Mouse (Mus musculus) limb, embryonic 11.5 days (tissue): Measurements from ENCODE around the gene Amy1. TPM values are rescaled to one million over a fixed set of nuclear protein-coding genes. Genes with fewer than 3 reads are reported as not detected.
"Not testable (repeated sequence)": the region's sequence is repeated elsewhere in the genome, so short reads cannot be mapped to it uniquely, and the experiment has no call there.

ENCODE experiments used
- ATAC-seq: fragments of 200-750 bp; cut with Nextera tagmentation; 2 replicates; pipeline ENCODE4 v1.8.0; 2017; ENCODE audit warnings: low read depth; ENCODE audit not compliant: insufficient number of reproducible peaks, low FRiP score, low TSS enrichment
- DNase-seq: peaks from one replicate; pipeline ENCODE4 v3.0.0-alpha.2; 2015; ENCODE audit warnings: low spot score
- H3K27ac ChIP-seq: fragments of 300-500 bp; sonication (generic); replicated peaks from 2 replicates; pipeline ENCODE4 v1.5.1; 2014; ENCODE audit warnings: low read depth, mild to moderate bottlenecking, low read length
- H3K27me3 ChIP-seq: fragments of 300-500 bp; sonication (generic); 2 replicates; pipeline ENCODE4 v1.6.1; 2014; ENCODE audit warnings: mild to moderate bottlenecking, low read length, mixed read lengths; ENCODE audit not compliant: control insufficient read depth, insufficient read depth
- H3K36me3 ChIP-seq: fragments of 300-500 bp; sonication (generic); 2 replicates; pipeline ENCODE4 v1.6.1; 2014; ENCODE audit warnings: mild to moderate bottlenecking, low read length, moderate library complexity, mixed read lengths; ENCODE audit not compliant: control insufficient read depth, insufficient read depth
- H3K4me1 ChIP-seq: fragments of 300-500 bp; sonication (generic); 2 replicates; pipeline ENCODE4 v1.6.1; 2014; ENCODE audit warnings: low read length, mixed read lengths; ENCODE audit not compliant: control insufficient read depth, insufficient read depth
- H3K4me2 ChIP-seq: fragments of 300-500 bp; sonication (generic); 2 replicates; pipeline ENCODE4 v1.6.1; 2014; ENCODE audit warnings: low read depth, mild to moderate bottlenecking, moderate library complexity; ENCODE audit not compliant: severe bottlenecking
- H3K4me3 ChIP-seq: fragments of 300-500 bp; sonication (generic); 2 replicates; pipeline ENCODE4 v1.5.1; 2014; ENCODE audit warnings: low read depth, low read length
- H3K9ac ChIP-seq: fragments of 300-500 bp; sonication (generic); 2 replicates; pipeline ENCODE4 v1.6.1; 2014; ENCODE audit warnings: mild to moderate bottlenecking, low read length
- H3K9me3 ChIP-seq: fragments of 300-500 bp; sonication (generic); 2 replicates; pipeline ENCODE4 v1.6.1; 2016; ENCODE audit warnings: low read length; ENCODE audit not compliant: control insufficient read depth
- WGBS: fragments of 180-500 bp; shearing (Covaris S2); extraction: QIAGEN DNeasy Blood & Tissue Kit; methylation state at CpG from one replicate; pipeline ENCODE4 v1.1.7; 2014; 5-methylcytosine and 5-hydroxymethylcytosine counted together
- polyA plus RNA-seq: library from polyadenylated mRNA; unstranded; fragments of >200 nt; fragmentation: Nextera tagmentation; extraction: Ambion mirVana; gene quantifications from 2 replicates; pipeline ENCODE4 v1.2.1, GENCODE M21; 2014

The Amy1 gene
- polyA plus RNA-seq, 1 experiment from 2014 or later = 0.89 TPM

GRCm38 (mm10) chr3:113574578-113574977 lies 31.9 kb downstream of the Amy1 start:
- Histone ChIP-seq H3K4me3 (no peak overlapping the region), H3K4me1 (no peaks in the 10 kb centered on the region), H3K27me3 (no peaks in the 10 kb centered on the region), H3K4me2 (no peak overlapping the region), H3K36me3 (no peaks in the 10 kb centered on the region), H3K9ac (no peak overlapping the region), H3K27ac (no peak overlapping the region), H3K9me3 (no peaks in the 10 kb centered on the region)
- DNase-seq = no peak
- no peak for ATAC-seq
- 79% methylated on average over 4 of the region's 4 CpGs for WGBS

GRCm38 (mm10) chr3:113574138-113574537 lies 32.4 kb downstream of the Amy1 start:
- no peaks in the 10 kb centered on the region for H3K9me3 ChIP-seq
- no peaks in the 10 kb centered on the region for H3K4me1 ChIP-seq
- no peak for ATAC-seq
- no peak overlapping the region for H3K4me2 ChIP-seq
- H3K4me3 ChIP-seq = no peak overlapping the region
- no peaks in the 10 kb centered on the region for H3K27me3 ChIP-seq
- no peaks in the 10 kb centered on the region for H3K36me3 ChIP-seq
- no peak overlapping the region for H3K27ac ChIP-seq
- 88% methylated on average over 2 of the region's 2 CpGs for WGBS
- H3K9ac ChIP-seq = no peak overlapping the region
- no peak for DNase-seq

GRCm38 (mm10) chr3:113572158-113572557 lies 34.3 kb downstream of the Amy1 start:
- H3K4me1 ChIP-seq = no peaks in the 10 kb centered on the region
- H3K9me3 ChIP-seq = no peaks in the 10 kb centered on the region
- ATAC-seq (no peak), DNase-seq (no peak)
- H3K27me3 ChIP-seq = no peaks in the 10 kb centered on the region
- H3K27ac ChIP-seq = no peak overlapping the region
- no peak overlapping the region for H3K9ac ChIP-seq
- H3K4me2 ChIP-seq = no peak overlapping the region
- H3K4me3 ChIP-seq = no peak overlapping the region
- 81% methylated on average over 3 of the region's 3 CpGs for WGBS
- H3K36me3 ChIP-seq = no peaks in the 10 kb centered on the region

GRCm38 (mm10) chr3:113539692-113540091 lies 66.8 kb downstream of the Amy1 start:
- H3K27me3 ChIP-seq = no peaks in the 10 kb centered on the region
- H3K27ac ChIP-seq = no peak overlapping the region
- H3K4me1 ChIP-seq = no peaks in the 10 kb centered on the region
- H3K9me3 ChIP-seq = no peaks in the 10 kb centered on the region
- H3K9ac ChIP-seq = no peak overlapping the region
- no peak overlapping the region for H3K4me2 ChIP-seq
- ATAC-seq = no peak
- H3K36me3 ChIP-seq = no peaks in the 10 kb centered on the region
- no peak overlapping the region for H3K4me3 ChIP-seq
- no peak for DNase-seq

GRCm38 (mm10) chr3:113532328-113532727 lies 74.2 kb downstream of the Amy1 start, which contains the start of gene Amy2a1:
Gene Amy2a1 (minus strand): TSS chr3:113532428.
- not testable (repeated sequence) for H3K36me3 ChIP-seq, H3K27ac ChIP-seq, H3K4me3 ChIP-seq, H3K9me3 ChIP-seq, H3K4me1 ChIP-seq, H3K9ac ChIP-seq, DNase-seq, H3K27me3 ChIP-seq, H3K4me2 ChIP-seq, ATAC-seq
- 88% methylated on average over 2 of the region's 3 CpGs for WGBS

Other genes starting within 250 kb of the Amy1 start
- not detected in 2 replicates for gene Amy2a1, start 74.3 kb downstream of the Amy1 start, polyA plus RNA-seq
- gene Rnpc3, start 23.4 kb upstream of the Amy1 start, polyA plus RNA-seq = 39.8 and 43.6 TPM in 2 replicates